Comparison of ENCODE assay signal across 8 mouse cellular contexts in the genomic region with DNA sequence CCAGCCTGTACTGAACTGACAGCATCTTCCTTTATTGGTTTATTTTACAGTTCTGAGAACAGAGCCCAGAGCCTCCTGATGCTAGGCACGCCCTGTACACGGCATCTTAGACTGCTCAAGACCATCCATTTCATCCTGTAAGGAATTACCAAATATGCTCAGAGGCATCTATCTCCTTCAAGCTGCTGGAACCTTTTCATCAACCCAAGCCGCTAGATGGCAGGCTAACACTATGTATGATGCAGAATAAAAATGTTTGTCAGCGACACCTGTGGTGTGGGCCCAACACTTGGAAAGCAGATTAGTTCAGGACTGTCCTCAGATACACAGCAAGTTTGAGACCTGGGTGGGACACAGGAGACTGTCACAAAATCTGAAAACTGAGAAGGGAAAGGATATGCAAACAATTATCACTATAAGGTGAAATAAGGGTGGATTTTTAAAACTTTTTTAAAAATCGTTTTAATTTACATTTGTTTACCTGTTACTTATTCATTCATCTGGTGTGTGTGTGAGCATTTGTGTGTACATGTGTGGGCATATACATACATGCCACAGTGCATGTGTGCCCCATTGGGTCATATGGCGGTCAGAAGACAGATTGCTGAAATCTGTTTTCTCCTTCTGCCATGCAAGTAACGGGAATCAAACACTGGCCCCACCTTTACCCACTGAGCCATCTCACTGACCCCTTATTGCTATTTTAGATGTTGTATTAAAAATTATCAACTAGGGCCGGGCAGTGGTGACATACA. TPM values are rescaled to one million over a fixed set of nuclear protein-coding genes. Genes with fewer than 3 reads are reported as not detected.
DNase-seq lines count a peak whose midpoint lies in the region; ATAC-seq and TF ChIP-seq lines count a peak whose summit lies in the region.

No protein-coding gene starts in this region.

- peak; percentile 54 for ATAC-seq in G1E (ENCODE audit: extremely low read depth, insufficient number of reproducible peaks, low FRiP score, poor library complexity, severe bottlenecking)
- ATAC-seq in erythroblast, adult 5-6 weeks (replicated peaks; ENCODE audit: low FRiP score, poor library complexity, severe bottlenecking): 0 out of 2 replicates have a peak, but pooled peaks have one; percentile 32

- peaks cover 12% of the 10 kb centered on the region for H3K4me1 ChIP-seq in G1E (ENCODE audit: insufficient read depth, low read depth, low read length)
- no peaks in the 10 kb centered on the region for H3K4me1 ChIP-seq in bone marrow, adult 2 months (ENCODE audit: control insufficient read depth, insufficient read depth, low read length)

- H3K4me3 ChIP-seq in G1E (ENCODE audit: low read depth, low read length): no peak overlapping the region
- no peak overlapping the region for H3K4me3 ChIP-seq in bone marrow, adult 2 months (replicated peaks; ENCODE audit: control insufficient read depth, low read depth, low read length)

- 50% methylated on average over 8 of the region's 8 CpGs for WGBS in bone marrow, adult 2 months

- no peak for TF ChIP-seq CTCF in G1E (IDR thresholded peaks at IDR 0.05; ENCODE audit: low read depth, low read length)
- peak; percentile 41; the same call in 1 of the 2 replicates for TF ChIP-seq CTCF in bone marrow, adult 2 months (IDR thresholded peaks at IDR 0.05; ENCODE audit: control insufficient read depth, insufficient read depth, low read length)

- no peaks in the 10 kb centered on the region for H3K27me3 ChIP-seq in G1E (ENCODE audit: insufficient read depth, low read length)

- H3K36me3 ChIP-seq in G1E (replicated peaks): peaks cover 38% of the 10 kb centered on the region

- no peaks in the 10 kb centered on the region for H3K9me3 ChIP-seq in G1E (replicated peaks)

- no peak overlapping the region for H3K27ac ChIP-seq in bone marrow, adult 2 months (ENCODE audit: control insufficient read depth, insufficient read depth, low read depth, low read length, poor library complexity)

- peak; percentile 47 for DNase-seq in G1E (ENCODE audit: low spot score)
- peak; percentile 85 for DNase-seq in heart, postnatal 4 days
- peak; percentile 40 to 79 for DNase-seq in layer of hippocampus, adult 8-10 months (ENCODE audit: low spot score in 2 of 2)
- peak; percentile 81 for DNase-seq in lung, postnatal 14 days
- DNase-seq in retina, postnatal 1 day: peak; percentile 89
- DNase-seq in urinary bladder, postnatal 4 days (ENCODE audit: low spot score in 2 of 2): peak; percentile 39 to 64

- TF ChIP-seq POLR2A in bone marrow, adult 2 months (IDR thresholded peaks at IDR 0.05; ENCODE audit: borderline replicate concordance, control insufficient read depth, low read depth, low read length): no peak

RNA-seq across cellular contexts. Expression of gene Cryl1, which starts 25.8 kb away (rescaled TPM):
- total RNA-seq in G1E (2014; fragmentation: Nextera tagmentation): 12.6 and 15.0 TPM in 2 replicates
- 21.4 and 22.1 TPM in 2 replicates for total RNA-seq in G1E (2017)
- polyA plus RNA-seq in G1E (2012): 9.7 and 10.2 TPM in 2 replicates
- 7.5 and 8.3 TPM in 2 replicates for polyA plus RNA-seq in bone marrow, adult 2 months (2011; ENCODE audit: insufficient read depth, insufficient read length, low replicate concordance, missing spikeins)
- total RNA-seq in erythroblast, adult 5-6 weeks (2015; ENCODE audit: low replicate concordance): 2.9 and 4.0 TPM in 2 replicates
- total RNA-seq in erythroblast, adult 5-6 weeks (2017; ENCODE audit: low replicate concordance): 3.3 and 7.3 TPM in 2 replicates
- total RNA-seq in heart, postnatal 4 days (2021): 1 to 10 TPM; 9.3 to 9.6 TPM
- total RNA-seq in layer of hippocampus, adult 8-10 months (2022): 10 to 100 TPM; 17.8 to 26.3 (median 21.5) TPM

RNA-seq across cellular contexts. Expression of gene Ift88, which starts 51.3 kb away (rescaled TPM):
- total RNA-seq in G1E (2014; fragmentation: Nextera tagmentation) (12.9 and 16.1 TPM in 2 replicates), G1E (2017) (13.6 and 15.1 TPM in 2 replicates)
- polyA plus RNA-seq in G1E (2012): 7.8 and 8.4 TPM in 2 replicates
- 0.99 and 3.9 TPM in 2 replicates for polyA plus RNA-seq in bone marrow, adult 2 months (2011; ENCODE audit: insufficient read depth, insufficient read length, low replicate concordance, missing spikeins)
- 0.58 and 2.7 TPM in 2 replicates for total RNA-seq in erythroblast, adult 5-6 weeks (2015; ENCODE audit: low replicate concordance)
- 2.9 TPM in 1 of 2 replicates, not detected in the other for total RNA-seq in erythroblast, adult 5-6 weeks (2017; ENCODE audit: low replicate concordance)
- 1 to 10 TPM; 5.4 to 8.1 TPM for total RNA-seq in heart, postnatal 4 days (2021)
- 10 to 100 TPM; 13.7 to 19.3 (median 16.0) TPM for total RNA-seq in layer of hippocampus, adult 8-10 months (2022)
